Mouse (Mus musculus): ENCODE data around the gene Ebf4. TPM values are rescaled to one million over a fixed set of nuclear protein-coding genes. Genes with fewer than 3 reads are reported as not detected.

Gene Ebf4
- polyA plus RNA-seq, 1 experiment from 2014 or later: 0.93 TPM

DNA sequence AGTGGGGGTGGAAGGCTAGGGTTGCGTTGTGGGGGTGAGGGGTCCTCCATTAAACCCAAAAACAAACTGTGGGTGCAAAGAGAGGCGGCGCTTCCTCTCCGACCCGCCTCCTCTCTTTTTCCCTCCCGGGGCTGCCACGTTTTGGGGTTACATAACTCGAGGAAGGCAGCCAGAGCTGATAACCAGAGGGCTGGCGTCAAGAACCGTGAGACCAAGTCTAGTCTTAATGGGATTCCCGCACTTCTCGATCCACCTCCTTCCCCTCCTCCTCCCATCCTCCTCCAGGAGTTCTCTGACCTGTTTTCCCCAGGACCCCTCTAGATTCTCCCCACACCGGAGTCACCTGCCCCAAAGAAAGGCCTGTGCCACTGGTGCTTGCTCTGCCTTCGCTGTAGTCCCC lies 103.1 kb downstream of the Ebf4 start:
- Histone ChIP-seq H3K9ac (ENCODE audit: low read length) (peak overlapping the region; percentile 78; the same call in 1 of the 2 replicates), H3K4me2 (ENCODE audit: low read length) (peak overlapping the region; percentile 97), H3K27me3 (ENCODE audit: control insufficient read depth, insufficient read depth, low read length) (0 out of 2 replicates have a peak, but pooled peaks cover 14% of the 10 kb centered on the region), H3K4me3 (ENCODE audit: control insufficient read depth in 1 of 2, insufficient read depth in 1 of 2, low read depth in 1 of 2, low read length in 2 of 2) (peak overlapping the region; percentile 65 to 69), H3K9me3 (ENCODE audit: control insufficient read depth, low read length) (no peaks in the 10 kb centered on the region), H3K4me1 (ENCODE audit: control insufficient read depth in 2 of 2, insufficient read depth in 2 of 2, low read length in 2 of 2) (peaks cover 6 to 7% of the 10 kb centered on the region in 2 experiments; a peak in 2 of 4 replicates), H3K27ac (replicated peaks in 1 of 2; ENCODE audit: control insufficient read depth in 1 of 2, insufficient read depth in 1 of 2, low read depth in 2 of 2, low read length in 2 of 2) (no peak overlapping the region), H3K36me3 (ENCODE audit: control insufficient read depth, insufficient read depth, low read length) (0 out of 2 replicates have a peak, but pooled peaks cover 7% of the 10 kb centered on the region)
- 9% methylated on average over 14 of the region's 14 CpGs for WGBS
- ATAC-seq (ENCODE audit: insufficient number of reproducible peaks, insufficient read depth, low FRiP score, low read depth): no peak

GRCm38 (mm10) chr2:130400046-130400445 lies 105.1 kb downstream of the Ebf4 start:
- 0 out of 2 replicates have a peak, but pooled peaks cover 14% of the 10 kb centered on the region for H3K27me3 ChIP-seq (ENCODE audit: control insufficient read depth, insufficient read depth, low read length)
- 88% methylated on average over 1 of the region's 1 CpGs for WGBS
- H3K9ac ChIP-seq (ENCODE audit: low read length): no peak overlapping the region
- H3K4me3 ChIP-seq (ENCODE audit: control insufficient read depth in 1 of 2, insufficient read depth in 1 of 2, low read depth in 1 of 2, low read length in 2 of 2): no peak overlapping the region
- peaks cover 6 to 7% of the 10 kb centered on the region in 2 experiments; a peak in 2 of 4 replicates for H3K4me1 ChIP-seq (ENCODE audit: control insufficient read depth in 2 of 2, insufficient read depth in 2 of 2, low read length in 2 of 2)
- H3K4me2 ChIP-seq (ENCODE audit: low read length): no peak overlapping the region
- no peak overlapping the region for H3K27ac ChIP-seq (replicated peaks in 1 of 2; ENCODE audit: control insufficient read depth in 1 of 2, insufficient read depth in 1 of 2, low read depth in 2 of 2, low read length in 2 of 2)
- no peaks in the 10 kb centered on the region for H3K9me3 ChIP-seq (ENCODE audit: control insufficient read depth, low read length)
- ATAC-seq (ENCODE audit: insufficient number of reproducible peaks, insufficient read depth, low FRiP score, low read depth): no peak
- H3K36me3 ChIP-seq (ENCODE audit: control insufficient read depth, insufficient read depth, low read length): no peaks in the 10 kb centered on the region

DNA sequence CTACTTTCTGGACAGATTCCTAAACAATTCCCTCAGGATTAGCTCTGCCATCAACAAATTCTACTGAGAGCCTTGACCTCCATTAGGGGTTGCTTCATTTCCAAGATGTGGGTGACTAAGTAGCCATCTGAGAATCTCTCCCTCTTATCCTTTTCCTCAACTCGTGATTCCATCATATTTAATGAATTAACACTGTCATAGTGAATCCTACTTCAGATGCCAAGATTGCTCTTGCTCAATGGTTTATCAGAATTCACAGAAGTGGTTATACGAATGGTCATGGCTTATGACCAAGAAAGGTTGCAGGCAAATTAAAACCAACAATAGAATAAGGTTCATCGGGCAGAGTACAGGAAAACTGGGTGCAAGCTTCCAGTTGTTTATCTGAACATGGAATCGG lies 106.9 kb downstream of the Ebf4 start:
- H3K36me3 ChIP-seq (ENCODE audit: control insufficient read depth, insufficient read depth, low read length): no peaks in the 10 kb centered on the region
- H3K4me2 ChIP-seq (ENCODE audit: low read length): no peak overlapping the region
- H3K4me1 ChIP-seq (ENCODE audit: control insufficient read depth in 2 of 2, insufficient read depth in 2 of 2, low read length in 2 of 2): peaks cover 4 to 6% of the 10 kb centered on the region in 2 experiments; a peak in 2 of 4 replicates
- no peak overlapping the region for H3K27ac ChIP-seq (replicated peaks in 1 of 2; ENCODE audit: control insufficient read depth in 1 of 2, insufficient read depth in 1 of 2, low read depth in 2 of 2, low read length in 2 of 2)
- WGBS: 64% methylated on average over 4 of the region's 4 CpGs
- 0 out of 2 replicates have a peak, but pooled peaks cover 9% of the 10 kb centered on the region for H3K27me3 ChIP-seq (ENCODE audit: control insufficient read depth, insufficient read depth, low read length)
- H3K9ac ChIP-seq (ENCODE audit: low read length): no peak overlapping the region
- ATAC-seq (ENCODE audit: insufficient number of reproducible peaks, insufficient read depth, low FRiP score, low read depth): no peak
- H3K9me3 ChIP-seq (ENCODE audit: control insufficient read depth, low read length): no peaks in the 10 kb centered on the region
- H3K4me3 ChIP-seq (ENCODE audit: control insufficient read depth in 1 of 2, insufficient read depth in 1 of 2, low read depth in 1 of 2, low read length in 2 of 2): no peak overlapping the region

DNA sequence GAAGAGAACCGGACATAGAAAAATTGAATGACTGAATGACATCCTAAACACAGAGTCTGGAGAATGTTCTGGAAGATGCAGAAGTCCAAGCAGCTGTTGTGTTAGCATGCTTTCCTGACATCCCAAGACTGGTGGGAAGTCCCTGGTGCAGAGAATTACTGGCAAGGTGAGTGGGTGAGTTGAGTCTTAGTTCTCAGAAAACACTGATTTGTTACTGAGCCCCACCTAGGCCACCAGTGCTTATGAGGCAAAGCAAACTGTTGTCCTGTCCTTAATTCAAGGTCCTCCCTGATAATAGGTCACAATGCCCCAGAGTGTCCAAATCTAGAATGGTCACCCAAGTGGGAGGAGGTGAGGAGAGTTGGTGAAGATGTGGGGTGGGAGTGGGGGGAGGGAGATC lies 110.0 kb downstream of the Ebf4 start, which contains the start of the genes Gm28372 and 1700020A23Rik:
TSS of gene Gm28372 (plus strand) at position 301 of the 400 bp plus-strand sequence.
TSS of gene 1700020A23Rik (plus strand) at position 321 of the 400 bp plus-strand sequence.
- Histone ChIP-seq H3K27ac (replicated peaks in 1 of 2; ENCODE audit: control insufficient read depth in 1 of 2, insufficient read depth in 1 of 2, low read depth in 2 of 2, low read length in 2 of 2) (no peak within 1 kb of the TSS), H3K36me3 (ENCODE audit: control insufficient read depth, insufficient read depth, low read length) (no peaks in the 10 kb centered on the region), H3K9me3 (ENCODE audit: control insufficient read depth, low read length) (no peaks in the 10 kb centered on the region), H3K4me1 (ENCODE audit: control insufficient read depth in 2 of 2, insufficient read depth in 2 of 2, low read length in 2 of 2) (no peaks in the 10 kb centered on the region), H3K4me3 (ENCODE audit: control insufficient read depth in 1 of 2, insufficient read depth in 1 of 2, low read depth in 1 of 2, low read length in 2 of 2) (no peak within 1 kb of the TSS), H3K27me3 (ENCODE audit: control insufficient read depth, insufficient read depth, low read length) (no peaks in the 10 kb centered on the region), H3K4me2 (ENCODE audit: low read length) (no peak within 1 kb of the TSS), H3K9ac (ENCODE audit: low read length) (no peak within 1 kb of the TSS)
- 85% methylated on average over 1 of the region's 1 CpGs for WGBS
- no peak for ATAC-seq (ENCODE audit: insufficient number of reproducible peaks, insufficient read depth, low FRiP score, low read depth)

- 78% methylated on average over 2 of the region's 2 CpGs for WGBS
- Histone ChIP-seq H3K36me3 (ENCODE audit: control insufficient read depth, insufficient read depth, low read length) (no peaks in the 10 kb centered on the region), H3K27me3 (ENCODE audit: control insufficient read depth, insufficient read depth, low read length) (no peaks in the 10 kb centered on the region), H3K4me2 (ENCODE audit: low read length) (no peak within 1 kb of the TSS), H3K9me3 (ENCODE audit: control insufficient read depth, low read length) (no peaks in the 10 kb centered on the region), H3K9ac (ENCODE audit: low read length) (no peak within 1 kb of the TSS), H3K4me3 (ENCODE audit: control insufficient read depth in 1 of 2, insufficient read depth in 1 of 2, low read depth in 1 of 2, low read length in 2 of 2) (no peak within 1 kb of the TSS), H3K4me1 (ENCODE audit: control insufficient read depth in 2 of 2, insufficient read depth in 2 of 2, low read length in 2 of 2) (no peaks in the 10 kb centered on the region), H3K27ac (replicated peaks in 1 of 2; ENCODE audit: control insufficient read depth in 1 of 2, insufficient read depth in 1 of 2, low read depth in 2 of 2, low read length in 2 of 2) (no peak within 1 kb of the TSS)
- ATAC-seq (ENCODE audit: insufficient number of reproducible peaks, insufficient read depth, low FRiP score, low read depth): no peak
Measured at GRCm38 (mm10) chr2:130406178-130406577, 111.2 kb downstream of the Ebf4 start, which contains the start of gene Tmem239. Gene Tmem239 (plus strand): TSS chr2:130406478.

DNA sequence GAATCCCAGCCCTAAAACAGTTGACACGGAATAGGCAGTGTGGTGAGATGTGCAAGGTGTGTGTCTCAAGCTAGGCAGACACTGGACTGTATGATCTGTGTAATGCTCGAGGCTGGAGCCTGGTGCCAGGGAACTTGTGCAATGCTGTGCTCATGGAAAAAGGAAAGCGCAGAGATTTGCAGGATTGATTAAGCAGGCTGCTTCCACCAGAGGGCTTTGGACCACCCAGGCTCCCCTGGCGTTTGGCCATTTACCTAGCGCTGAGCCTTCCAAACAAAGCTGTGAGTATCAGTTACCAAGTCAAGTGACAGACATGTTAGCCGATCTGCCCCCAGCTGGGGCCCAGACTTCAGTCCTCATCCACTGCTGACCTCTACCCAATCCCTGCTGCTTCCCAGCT lies 113.2 kb downstream of the Ebf4 start:
- no peak overlapping the region for H3K4me2 ChIP-seq (ENCODE audit: low read length)
- ATAC-seq (ENCODE audit: insufficient number of reproducible peaks, insufficient read depth, low FRiP score, low read depth): no peak
- no peak overlapping the region for H3K27ac ChIP-seq (replicated peaks in 1 of 2; ENCODE audit: control insufficient read depth in 1 of 2, insufficient read depth in 1 of 2, low read depth in 2 of 2, low read length in 2 of 2)
- H3K27me3 ChIP-seq (ENCODE audit: control insufficient read depth, insufficient read depth, low read length): no peaks in the 10 kb centered on the region
- no peaks in the 10 kb centered on the region for H3K9me3 ChIP-seq (ENCODE audit: control insufficient read depth, low read length)
- H3K4me3 ChIP-seq (ENCODE audit: control insufficient read depth in 1 of 2, insufficient read depth in 1 of 2, low read depth in 1 of 2, low read length in 2 of 2): no peak overlapping the region
- H3K9ac ChIP-seq (ENCODE audit: low read length): no peak overlapping the region
- H3K36me3 ChIP-seq (ENCODE audit: control insufficient read depth, insufficient read depth, low read length): no peaks in the 10 kb centered on the region
- 18% methylated on average over 6 of the region's 6 CpGs for WGBS
- H3K4me1 ChIP-seq (ENCODE audit: control insufficient read depth in 2 of 2, insufficient read depth in 2 of 2, low read length in 2 of 2): no peaks in the 10 kb centered on the region

- Histone ChIP-seq H3K4me2 (ENCODE audit: low read length) (no peak overlapping the region), H3K27me3 (ENCODE audit: control insufficient read depth, insufficient read depth, low read length) (no peaks in the 10 kb centered on the region), H3K36me3 (ENCODE audit: control insufficient read depth, insufficient read depth, low read length) (no peaks in the 10 kb centered on the region), H3K27ac (replicated peaks in 1 of 2; ENCODE audit: control insufficient read depth in 1 of 2, insufficient read depth in 1 of 2, low read depth in 2 of 2, low read length in 2 of 2) (no peak overlapping the region), H3K4me3 (ENCODE audit: control insufficient read depth in 1 of 2, insufficient read depth in 1 of 2, low read depth in 1 of 2, low read length in 2 of 2) (no peak overlapping the region), H3K4me1 (ENCODE audit: control insufficient read depth in 2 of 2, insufficient read depth in 2 of 2, low read length in 2 of 2) (no peaks in the 10 kb centered on the region), H3K9ac (ENCODE audit: low read length) (no peak overlapping the region), H3K9me3 (ENCODE audit: control insufficient read depth, low read length) (no peaks in the 10 kb centered on the region)
- ATAC-seq (ENCODE audit: insufficient number of reproducible peaks, insufficient read depth, low FRiP score, low read depth): no peak
- WGBS: 33% methylated on average over 16 of the region's 16 CpGs
Measured at GRCm38 (mm10) chr2:130411558-130412495, 116.9 kb downstream of the Ebf4 start.
